Mouse (Mus musculus): ENCODE data around the gene Mocs3.

Mocs3 gene

GRCm38 (mm10) chr2:168242841-168243240, 12.4 kb downstream of the Mocs3 start:
- DNase-seq (ENCODE audit: low spot score) = no peak

GRCm38 (mm10) chr2:168243278-168243677, 12.9 kb downstream of the Mocs3 start:
- DNase-seq (ENCODE audit: low spot score) = no peak

GRCm38 (mm10) chr2:168245571-168245970, 15.1 kb downstream of the Mocs3 start:
- DNase-seq (ENCODE audit: low spot score) = no peak

GRCm38 (mm10) chr2:168248167-168248855, 17.9 kb downstream of the Mocs3 start:
- DNase-seq (ENCODE audit: low spot score) = no peak

- peak; percentile 64 for DNase-seq (ENCODE audit: low spot score)
Measured at GRCm38 (mm10) chr2:168248856-168249245, 18.4 kb downstream of the Mocs3 start.

- DNase-seq (ENCODE audit: low spot score) = peak; percentile 93
Measured at GRCm38 (mm10) chr2:168250270-168250669, 19.8 kb downstream of the Mocs3 start.

- peak; percentile 87 for DNase-seq (ENCODE audit: low spot score)
Measured at GRCm38 (mm10) chr2:168252639-168253292, 22.3 kb downstream of the Mocs3 start.

GRCm38 (mm10) chr2:168253822-168254221, 23.4 kb downstream of the Mocs3 start:
- DNase-seq (ENCODE audit: low spot score) = no peak

GRCm38 (mm10) chr2:168256506-168256905, 26.1 kb downstream of the Mocs3 start:
- no peak for DNase-seq (ENCODE audit: low spot score)

- DNase-seq (ENCODE audit: low spot score) = no peak
Measured at GRCm38 (mm10) chr2:168257188-168257587, 26.8 kb downstream of the Mocs3 start.

- no peak for DNase-seq (ENCODE audit: low spot score)
Measured at GRCm38 (mm10) chr2:168259046-168259445, 28.6 kb downstream of the Mocs3 start.

- DNase-seq (ENCODE audit: low spot score) = no peak
Measured at GRCm38 (mm10) chr2:168260124-168260523, 29.7 kb downstream of the Mocs3 start.

GRCm38 (mm10) chr2:168260900-168261299, 30.5 kb downstream of the Mocs3 start:
- no peak for DNase-seq (ENCODE audit: low spot score)

GRCm38 (mm10) chr2:168268033-168268432, 37.6 kb downstream of the Mocs3 start:
- DNase-seq (ENCODE audit: low spot score) = peak; percentile 78

- DNase-seq (ENCODE audit: low spot score) = no peak
Measured at GRCm38 (mm10) chr2:168273387-168273786, 43.0 kb downstream of the Mocs3 start.

- peak; percentile 78 for DNase-seq (ENCODE audit: low spot score)
Measured at GRCm38 (mm10) chr2:168274374-168274935, 44.0 kb downstream of the Mocs3 start.

- DNase-seq (ENCODE audit: low spot score) = peak; percentile 75
Measured at GRCm38 (mm10) chr2:168280729-168281581, 50.5 kb downstream of the Mocs3 start.

GRCm38 (mm10) chr2:168281582-168281981, 51.2 kb downstream of the Mocs3 start, which contains the start of gene Kcng1:
Gene Kcng1 (minus strand): TSS chr2:168281736.
- peak; percentile 12 for DNase-seq (ENCODE audit: low spot score)

All from embryo, embryonic 10.5 days (tissue).